Mouse (Mus musculus) heart, embryonic 16.5 days (tissue): Measurements from ENCODE around the gene Urad. TPM values are rescaled to one million over a fixed set of nuclear protein-coding genes. Genes with fewer than 3 reads are reported as not detected.

Experiments
- ATAC-seq: fragments of 200-750 bp; cut with Nextera tagmentation; replicated peaks from 2 replicates; pipeline ENCODE4 v1.8.0; 2017; ENCODE audit warnings: moderate number of reproducible peaks; ENCODE audit not compliant: insufficient read depth, low FRiP score; ENCODE audit errors: extremely low read depth
- H3K27ac ChIP-seq: fragments of 300-500 bp; sonication (generic); 2 replicates; pipeline ENCODE4 v1.5.1; 2014; ENCODE audit warnings: mild to moderate bottlenecking, low read length, control low read depth, moderate library complexity
- H3K27me3 ChIP-seq: fragments of 300-500 bp; sonication (generic); 2 replicates; pipeline ENCODE4 v1.6.1; 2014; ENCODE audit warnings: low read length, mixed read lengths; ENCODE audit not compliant: control insufficient read depth, insufficient read depth
- H3K36me3 ChIP-seq: fragments of 300-500 bp; sonication (generic); 2 replicates; pipeline ENCODE4 v1.6.1; 2014; ENCODE audit not compliant: control insufficient read depth, insufficient read depth
- H3K4me1 ChIP-seq: fragments of 300-500 bp; sonication (generic); 2 replicates; pipeline ENCODE4 v1.6.1; 2014; ENCODE audit warnings: low read length, mixed read lengths; ENCODE audit not compliant: control insufficient read depth, insufficient read depth
- H3K4me2 ChIP-seq: fragments of 300-500 bp; sonication (generic); 2 replicates; pipeline ENCODE4 v1.6.1; 2014; ENCODE audit warnings: low read depth, mild to moderate bottlenecking, control low read depth, low read length
- H3K4me3 ChIP-seq: fragments of 300-500 bp; sonication (generic); 2 replicates; pipeline ENCODE4 v1.5.1; 2014; ENCODE audit warnings: mild to moderate bottlenecking, control low read depth, low read length
- H3K9ac ChIP-seq: fragments of 300-500 bp; sonication (generic); 2 replicates; pipeline ENCODE4 v1.6.1; 2014; ENCODE audit warnings: low read length, control low read depth
- H3K9me3 ChIP-seq: fragments of 300-500 bp; sonication (generic); replicated peaks from 2 replicates; pipeline ENCODE4 v1.6.1; 2016; ENCODE audit warnings: low read length; ENCODE audit not compliant: control insufficient read depth
- WGBS: fragments of 180-500 bp; shearing (Covaris S2); extraction: QIAGEN DNeasy Blood & Tissue Kit; methylation state at CpG from one replicate; pipeline ENCODE4 v1.1.7; 2014; 5-methylcytosine and 5-hydroxymethylcytosine counted together
- polyA plus RNA-seq: library from polyadenylated mRNA; unstranded; fragments of >200 nt; fragmentation: Nextera tagmentation; extraction: Ambion mirVana; gene quantifications from 2 replicates; pipeline ENCODE4 v1.2.1, GENCODE M21; 2015

Gene Urad
- polyA plus RNA-seq, 1 experiment from 2014 or later = not detected

GRCm38 (mm10) chr5:147332711-147333110 lies 10.5 kb upstream of the Urad start:
- Histone ChIP-seq H3K4me2 (no peak overlapping the region), H3K27ac (no peak overlapping the region), H3K4me3 (no peak overlapping the region), H3K27me3 (no peaks in the 10 kb centered on the region; the same call in 1 of the 2 replicates), H3K9me3 (no peaks in the 10 kb centered on the region), H3K36me3 (no peaks in the 10 kb centered on the region), H3K9ac (no peak overlapping the region), H3K4me1 (no peaks in the 10 kb centered on the region)
- WGBS = 27% methylated on average over 7 of the region's 7 CpGs
- ATAC-seq = no peak

- no peak for ATAC-seq
These were observed 9.3 kb upstream of the Urad start for GRCm38 (mm10) chr5:147331547-147331946.

GRCm38 (mm10) chr5:147329946-147330345 lies 7.7 kb upstream of the Urad start:
- 75% methylated on average over 11 of the region's 11 CpGs for WGBS
- Histone ChIP-seq H3K9me3 (no peaks in the 10 kb centered on the region), H3K4me1 (no peaks in the 10 kb centered on the region), H3K27me3 (no peaks in the 10 kb centered on the region; the same call in 1 of the 2 replicates), H3K4me2 (no peak overlapping the region), H3K27ac (no peak overlapping the region), H3K9ac (no peak overlapping the region), H3K36me3 (no peaks in the 10 kb centered on the region), H3K4me3 (no peak overlapping the region)
- no peak for ATAC-seq

More at GRCm38 (mm10) chr5:147331547-147331946, 9.3 kb upstream of the Urad start:
- H3K27me3 ChIP-seq = no peaks in the 10 kb centered on the region; the same call in 1 of the 2 replicates
- H3K4me1 ChIP-seq = no peaks in the 10 kb centered on the region
- H3K9ac ChIP-seq = no peak overlapping the region
- no peaks in the 10 kb centered on the region for H3K9me3 ChIP-seq
- H3K4me2 ChIP-seq = no peak overlapping the region
- no peak overlapping the region for H3K4me3 ChIP-seq
- no peaks in the 10 kb centered on the region for H3K36me3 ChIP-seq
- no peak overlapping the region for H3K27ac ChIP-seq
- WGBS = 43% methylated on average over 2 of the region's 2 CpGs

GRCm38 (mm10) chr5:147327636-147328035 lies 5.4 kb upstream of the Urad start:
- H3K9me3 ChIP-seq = no peaks in the 10 kb centered on the region
- WGBS = 85% methylated on average over 5 of the region's 5 CpGs
- H3K4me2 ChIP-seq = no peak overlapping the region
- H3K9ac ChIP-seq = no peak overlapping the region
- no peak overlapping the region for H3K27ac ChIP-seq
- no peak overlapping the region for H3K4me3 ChIP-seq
- H3K36me3 ChIP-seq = no peaks in the 10 kb centered on the region
- H3K4me1 ChIP-seq = peaks cover 2% of the 10 kb centered on the region; the same call in 1 of the 2 replicates
- no peak for ATAC-seq
- peaks cover 2% of the 10 kb centered on the region for H3K27me3 ChIP-seq

- no peak overlapping the region for H3K27ac ChIP-seq
- H3K9me3 ChIP-seq = no peaks in the 10 kb centered on the region
- H3K9ac ChIP-seq = no peak overlapping the region
- no peaks in the 10 kb centered on the region for H3K36me3 ChIP-seq
- ATAC-seq = no peak
- H3K4me1 ChIP-seq = peaks cover 2% of the 10 kb centered on the region; the same call in 1 of the 2 replicates
- peaks cover 19% of the 10 kb centered on the region for H3K27me3 ChIP-seq
- no peak overlapping the region for H3K4me3 ChIP-seq
- no peak overlapping the region for H3K4me2 ChIP-seq
- WGBS = 77% methylated on average over 11 of the region's 11 CpGs
These were observed 3.7 kb upstream of the Urad start for GRCm38 (mm10) chr5:147325931-147326330.

GRCm38 (mm10) chr5:147323237-147323917 lies 1.1 kb upstream of the Urad start:
- WGBS = 11% methylated on average over 17 of the region's 17 CpGs
- peak; percentile 56; the same call in 1 of the 2 replicates for ATAC-seq

GRCm38 (mm10) chr5:147319653-147320052 lies 2.6 kb downstream of the Urad start:
- no peak overlapping the region for H3K4me2 ChIP-seq
- H3K4me3 ChIP-seq = no peak overlapping the region
- H3K9ac ChIP-seq = no peak overlapping the region
- peaks cover 2% of the 10 kb centered on the region; the same call in 1 of the 2 replicates for H3K4me1 ChIP-seq
- ATAC-seq = no peak
- H3K27ac ChIP-seq = no peak overlapping the region
- H3K36me3 ChIP-seq = no peaks in the 10 kb centered on the region
- H3K27me3 ChIP-seq = peaks cover 69% of the 10 kb centered on the region
- H3K9me3 ChIP-seq = no peaks in the 10 kb centered on the region

More at GRCm38 (mm10) chr5:147323237-147323917, 1.1 kb upstream of the Urad start:
- Histone ChIP-seq H3K4me3 (no peak overlapping the region), H3K4me1 (peaks cover 2% of the 10 kb centered on the region; the same call in 1 of the 2 replicates), H3K36me3 (no peaks in the 10 kb centered on the region), H3K4me2 (no peak overlapping the region), H3K27ac (no peak overlapping the region), H3K9me3 (no peaks in the 10 kb centered on the region), H3K27me3 (peaks cover 32% of the 10 kb centered on the region), H3K9ac (no peak overlapping the region)

- WGBS = 25% methylated on average over 7 of the region's 7 CpGs
- Histone ChIP-seq H3K9ac (no peak overlapping the region), H3K4me1 (no peaks in the 10 kb centered on the region), H3K27ac (no peak overlapping the region), H3K36me3 (no peaks in the 10 kb centered on the region), H3K4me3 (no peak overlapping the region), H3K9me3 (no peaks in the 10 kb centered on the region), H3K4me2 (no peak overlapping the region), H3K27me3 (peaks cover 86% of the 10 kb centered on the region)
- ATAC-seq = no peak
These were observed 4.2 kb downstream of the Urad start for GRCm38 (mm10) chr5:147317991-147318390.

- H3K9ac ChIP-seq = no peak overlapping the region
- H3K27ac ChIP-seq = no peak overlapping the region
- H3K4me1 ChIP-seq = no peaks in the 10 kb centered on the region
- H3K4me2 ChIP-seq = no peak overlapping the region
- no peaks in the 10 kb centered on the region for H3K9me3 ChIP-seq
- 3% methylated on average over 7 of the region's 7 CpGs for WGBS
- no peak overlapping the region for H3K4me3 ChIP-seq
- ATAC-seq = no peak
- H3K36me3 ChIP-seq = no peaks in the 10 kb centered on the region
- H3K27me3 ChIP-seq = peaks cover 88% of the 10 kb centered on the region
These were observed 4.9 kb downstream of the Urad start for GRCm38 (mm10) chr5:147317321-147317720.
